Mouse (Mus musculus) limb, embryonic 11.5 days (tissue): ENCODE results near the gene Xirp1. TPM values are rescaled to one million over a fixed set of nuclear protein-coding genes. Genes with fewer than 3 reads are reported as not detected.

Source experiments
- ATAC-seq: fragments of 200-750 bp; cut with Nextera tagmentation; 2 replicates; pipeline ENCODE4 v1.8.0; 2017; ENCODE audit warnings: low read depth; ENCODE audit not compliant: insufficient number of reproducible peaks, low FRiP score, low TSS enrichment
- DNase-seq: peaks from one replicate; pipeline ENCODE4 v3.0.0-alpha.2; 2015; ENCODE audit warnings: low spot score
- H3K27ac ChIP-seq: fragments of 300-500 bp; sonication (generic); replicated peaks from 2 replicates; pipeline ENCODE4 v1.5.1; 2014; ENCODE audit warnings: low read depth, mild to moderate bottlenecking, low read length
- H3K27me3 ChIP-seq: fragments of 300-500 bp; sonication (generic); 2 replicates; pipeline ENCODE4 v1.6.1; 2014; ENCODE audit warnings: mild to moderate bottlenecking, low read length, mixed read lengths; ENCODE audit not compliant: control insufficient read depth, insufficient read depth
- H3K36me3 ChIP-seq: fragments of 300-500 bp; sonication (generic); 2 replicates; pipeline ENCODE4 v1.6.1; 2014; ENCODE audit warnings: mild to moderate bottlenecking, low read length, moderate library complexity, mixed read lengths; ENCODE audit not compliant: control insufficient read depth, insufficient read depth
- H3K4me1 ChIP-seq: fragments of 300-500 bp; sonication (generic); 2 replicates; pipeline ENCODE4 v1.6.1; 2014; ENCODE audit warnings: low read length, mixed read lengths; ENCODE audit not compliant: control insufficient read depth, insufficient read depth
- H3K4me2 ChIP-seq: fragments of 300-500 bp; sonication (generic); 2 replicates; pipeline ENCODE4 v1.6.1; 2014; ENCODE audit warnings: low read depth, mild to moderate bottlenecking, moderate library complexity; ENCODE audit not compliant: severe bottlenecking
- H3K4me3 ChIP-seq: fragments of 300-500 bp; sonication (generic); 2 replicates; pipeline ENCODE4 v1.5.1; 2014; ENCODE audit warnings: low read depth, low read length
- H3K9ac ChIP-seq: fragments of 300-500 bp; sonication (generic); 2 replicates; pipeline ENCODE4 v1.6.1; 2014; ENCODE audit warnings: mild to moderate bottlenecking, low read length
- H3K9me3 ChIP-seq: fragments of 300-500 bp; sonication (generic); 2 replicates; pipeline ENCODE4 v1.6.1; 2016; ENCODE audit warnings: low read length; ENCODE audit not compliant: control insufficient read depth
- WGBS: fragments of 180-500 bp; shearing (Covaris S2); extraction: QIAGEN DNeasy Blood & Tissue Kit; methylation state at CpG from one replicate; pipeline ENCODE4 v1.1.7; 2014; 5-methylcytosine and 5-hydroxymethylcytosine counted together
- polyA plus RNA-seq: library from polyadenylated mRNA; unstranded; fragments of >200 nt; fragmentation: Nextera tagmentation; extraction: Ambion mirVana; gene quantifications from 2 replicates; pipeline ENCODE4 v1.2.1, GENCODE M21; 2014

Xirp1 gene
- polyA plus RNA-seq, 1 experiment from 2014 or later = not detected

DNA sequence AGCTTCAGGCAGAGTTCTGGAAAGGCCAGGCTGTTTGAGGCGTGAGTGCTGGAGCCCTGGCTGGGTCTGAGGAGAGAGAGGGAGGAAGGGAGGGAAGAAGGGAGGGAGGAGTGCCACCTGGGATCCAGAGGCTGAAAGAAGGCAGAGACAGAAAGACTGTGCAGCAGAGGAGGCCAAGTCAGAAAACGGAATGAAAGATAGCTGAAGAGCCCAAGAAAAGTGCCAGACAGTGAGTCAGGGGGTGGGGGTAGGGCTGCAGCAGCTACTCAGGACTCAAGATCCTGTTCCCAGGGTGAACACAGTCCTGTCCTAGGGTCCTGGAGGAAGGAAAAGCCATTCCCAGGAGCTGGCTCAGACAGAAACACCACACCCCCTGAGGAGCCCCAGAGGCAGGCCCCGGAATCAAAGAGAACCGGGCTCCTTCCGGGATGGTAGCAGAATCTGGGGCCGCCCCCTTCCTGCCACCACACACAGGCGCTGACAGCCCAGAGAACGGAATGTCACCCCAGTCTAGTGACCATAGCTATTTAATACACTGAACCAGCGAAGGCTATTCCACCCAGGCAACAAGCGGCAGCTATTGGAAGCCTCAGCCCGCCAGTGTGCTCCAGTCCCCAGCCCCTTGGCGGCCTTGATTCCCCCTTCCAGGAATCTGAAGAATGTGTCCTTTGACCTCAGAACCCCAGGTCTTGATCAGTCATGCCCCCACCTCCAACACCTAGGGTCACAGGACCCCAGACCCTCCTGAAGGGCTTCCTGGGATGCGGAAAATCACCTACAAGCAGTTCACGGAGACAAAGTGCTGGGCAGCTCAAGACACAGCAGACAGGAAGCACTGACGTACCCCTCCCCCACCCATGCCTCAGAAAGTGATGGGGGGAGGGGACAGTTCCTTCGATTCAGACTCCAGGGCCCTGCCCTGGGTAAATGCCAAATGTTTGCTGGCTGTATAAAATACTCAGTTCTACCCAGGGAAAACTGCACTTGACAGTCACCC lies 41.9 kb downstream of the Xirp1 start:
- peak; percentile 79 for DNase-seq
- peak overlapping the region; percentile 89 for H3K27ac ChIP-seq
- under 1% methylated on average over 16 of the region's 16 CpGs for WGBS
- no peaks in the 10 kb centered on the region for H3K27me3 ChIP-seq
- ATAC-seq = peak; percentile 33; the same call in 1 of the 2 replicates
- peaks cover 64% of the 10 kb centered on the region for H3K4me1 ChIP-seq
- H3K4me3 ChIP-seq = peak overlapping the region; percentile 21
- H3K9me3 ChIP-seq = no peaks in the 10 kb centered on the region
- H3K4me2 ChIP-seq = peak overlapping the region; percentile 96
- peak overlapping the region; percentile 48 for H3K9ac ChIP-seq
- no peaks in the 10 kb centered on the region for H3K36me3 ChIP-seq

DNA sequence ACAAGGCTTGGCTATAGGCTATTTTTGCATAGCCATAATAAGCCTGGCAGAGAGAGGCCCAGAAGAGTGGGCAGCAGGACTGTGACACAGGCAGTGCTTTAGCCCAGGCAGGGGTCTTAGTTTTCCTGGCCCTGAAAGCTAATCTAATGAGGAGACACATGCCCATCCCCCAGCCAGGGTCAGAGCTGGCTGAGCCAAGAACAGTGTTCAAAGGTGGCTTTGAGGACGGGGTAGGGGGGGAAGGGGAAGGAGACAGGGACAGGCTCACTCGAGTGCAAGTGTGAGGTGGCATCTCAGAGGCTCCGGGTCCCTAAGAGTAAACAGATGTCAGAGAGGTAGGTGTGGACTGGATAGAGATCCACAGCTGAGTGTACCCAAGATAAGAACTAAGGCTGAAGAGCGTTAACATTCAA lies 42.6 kb downstream of the Xirp1 start:
- H3K27me3 ChIP-seq = no peaks in the 10 kb centered on the region
- H3K27ac ChIP-seq = peak overlapping the region; percentile 89
- DNase-seq (peak; percentile 44), ATAC-seq (peak; percentile 5; the same call in 1 of the 2 replicates)
- H3K36me3 ChIP-seq = no peaks in the 10 kb centered on the region
- H3K4me1 ChIP-seq = peaks cover 62% of the 10 kb centered on the region
- 2% methylated on average over 4 of the region's 4 CpGs for WGBS
- H3K4me2 ChIP-seq = peak overlapping the region; percentile 96
- H3K9me3 ChIP-seq = no peaks in the 10 kb centered on the region
- no peak overlapping the region; the same call in 1 of the 2 replicates for H3K9ac ChIP-seq
- H3K4me3 ChIP-seq = no peak overlapping the region

DNA sequence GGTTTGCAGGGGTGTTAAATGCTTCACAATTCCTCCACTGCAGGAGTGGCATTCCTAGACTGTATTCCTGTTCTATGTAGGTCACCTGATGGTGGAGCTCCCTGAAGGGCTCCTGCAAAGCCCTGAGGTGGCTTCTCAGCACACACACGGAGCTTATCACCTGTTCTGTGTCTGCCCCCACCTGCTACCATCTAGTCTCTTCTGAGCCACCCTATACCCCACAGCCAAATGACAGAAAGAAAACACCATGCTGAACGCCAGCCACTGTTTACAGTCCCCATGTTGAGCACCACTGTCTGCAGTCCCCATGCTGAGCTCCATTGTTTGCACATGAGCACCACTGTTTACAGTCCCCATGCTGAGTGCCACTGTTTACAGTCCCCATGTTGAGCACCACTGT lies 43.6 kb downstream of the Xirp1 start:
- Histone ChIP-seq H3K27me3 (no peaks in the 10 kb centered on the region), H3K36me3 (no peaks in the 10 kb centered on the region), H3K4me3 (no peak overlapping the region), H3K27ac (no peak overlapping the region), H3K9ac (no peak overlapping the region), H3K4me1 (peaks cover 61% of the 10 kb centered on the region), H3K9me3 (no peaks in the 10 kb centered on the region), H3K4me2 (no peak overlapping the region)
- no peak for DNase-seq
- WGBS = 71% methylated on average over 2 of the region's 2 CpGs
- no peak for ATAC-seq

DNA sequence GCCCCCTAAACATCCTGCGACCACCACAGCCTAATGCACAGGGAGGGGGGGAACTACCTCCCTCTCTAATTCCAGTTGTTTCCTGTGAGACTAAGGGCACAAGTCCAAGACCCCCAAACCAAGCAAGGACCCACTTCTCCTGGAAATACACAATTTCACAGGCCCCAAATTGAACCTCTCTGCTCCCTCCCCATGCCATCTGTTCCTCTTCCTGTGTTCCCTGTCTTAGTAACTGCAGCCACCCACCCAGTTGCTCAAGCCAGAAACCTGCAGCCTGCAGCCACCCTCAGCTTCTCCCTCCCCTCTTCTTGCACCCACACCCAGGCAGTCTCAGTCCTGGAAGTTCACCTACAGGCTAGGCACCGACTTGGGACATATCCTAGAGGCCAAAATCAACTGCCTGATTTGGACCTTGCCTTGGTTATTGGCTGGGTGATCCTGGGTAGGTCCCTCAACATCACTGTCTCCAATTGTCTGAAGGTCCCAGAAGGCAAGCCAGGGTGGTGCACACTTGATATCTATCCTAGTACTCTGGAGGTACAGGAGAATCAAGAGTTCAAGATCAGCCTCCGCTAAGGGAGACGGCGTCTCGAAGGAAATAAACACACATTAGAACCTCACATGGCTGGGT lies 44.5 kb downstream of the Xirp1 start:
- H3K27ac ChIP-seq = no peak overlapping the region; the same call in 1 of the 2 replicates
- no peaks in the 10 kb centered on the region for H3K9me3 ChIP-seq
- WGBS = 84% methylated on average over 6 of the region's 6 CpGs
- peaks cover 3% of the 10 kb centered on the region; the same call in 1 of the 2 replicates for H3K36me3 ChIP-seq
- H3K4me3 ChIP-seq = no peak overlapping the region
- H3K4me2 ChIP-seq = no peak overlapping the region
- ATAC-seq = no peak
- no peaks in the 10 kb centered on the region for H3K27me3 ChIP-seq
- H3K4me1 ChIP-seq = peaks cover 55% of the 10 kb centered on the region
- H3K9ac ChIP-seq = no peak overlapping the region
- no peak for DNase-seq

DNA sequence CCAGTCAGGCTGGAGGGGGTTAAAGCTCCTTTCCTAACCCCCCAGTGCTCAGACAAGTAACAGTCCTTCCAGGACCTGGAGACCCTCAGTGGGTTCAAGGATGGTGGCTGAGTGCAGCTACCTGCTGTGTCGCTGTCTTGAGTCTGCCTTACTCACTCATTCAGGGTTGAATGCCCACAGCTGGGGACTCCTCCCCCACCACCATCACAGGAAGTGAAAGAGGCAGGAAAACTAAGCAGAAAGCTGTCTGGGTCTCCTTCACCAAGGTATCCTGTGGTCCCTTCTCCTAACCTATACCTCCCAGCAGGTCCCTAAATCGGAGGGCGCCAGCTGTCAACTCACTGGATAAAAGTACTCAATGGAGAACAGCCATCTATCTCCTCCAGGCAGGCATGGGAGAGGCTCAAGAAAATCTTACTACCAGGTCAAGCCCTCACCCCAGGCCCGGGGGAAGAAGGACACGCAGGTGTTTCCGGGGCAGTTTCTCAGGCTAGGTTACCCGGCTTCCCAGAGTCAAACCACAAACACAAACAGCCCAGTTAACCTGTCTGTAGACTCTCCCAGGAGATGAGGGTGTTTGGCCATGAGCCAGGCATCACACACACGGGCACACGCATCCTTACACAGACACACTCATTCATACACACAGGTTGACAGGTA lies 45.1 kb downstream of the Xirp1 start:
- Histone ChIP-seq H3K4me2 (no peak overlapping the region), H3K9me3 (no peaks in the 10 kb centered on the region), H3K9ac (no peak overlapping the region), H3K27ac (no peak overlapping the region), H3K36me3 (peaks cover 9% of the 10 kb centered on the region; the same call in 1 of the 2 replicates), H3K4me3 (no peak overlapping the region), H3K27me3 (no peaks in the 10 kb centered on the region), H3K4me1 (peaks cover 55% of the 10 kb centered on the region)
- WGBS = 59% methylated on average over 9 of the region's 9 CpGs
- DNase-seq (no peak), ATAC-seq (no peak)

DNA sequence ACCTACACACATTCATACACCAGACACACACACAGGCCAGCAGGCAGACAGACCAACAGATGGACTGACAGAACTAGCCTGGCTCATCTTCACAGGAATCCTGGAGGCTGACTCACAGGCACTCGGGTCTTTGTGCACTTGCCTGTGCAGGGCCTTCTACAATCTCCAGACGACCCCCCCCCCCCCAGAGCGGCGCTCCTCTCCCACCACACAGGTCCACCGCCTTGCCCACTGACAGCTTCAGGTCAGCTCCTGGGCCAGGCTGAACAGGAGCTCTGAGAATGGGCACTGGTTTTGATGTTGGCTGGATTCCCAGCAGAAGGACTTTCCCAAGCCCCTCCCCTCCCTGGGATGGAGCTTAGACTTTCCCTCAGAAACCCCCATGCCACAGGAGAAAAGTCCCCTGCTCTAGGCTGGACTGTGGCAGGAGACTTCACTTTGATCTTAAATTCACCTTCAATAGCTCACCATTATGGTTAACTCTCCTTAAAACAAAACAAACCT lies 45.8 kb downstream of the Xirp1 start:
- ATAC-seq = no peak
- H3K9ac ChIP-seq = no peak overlapping the region

DNA sequence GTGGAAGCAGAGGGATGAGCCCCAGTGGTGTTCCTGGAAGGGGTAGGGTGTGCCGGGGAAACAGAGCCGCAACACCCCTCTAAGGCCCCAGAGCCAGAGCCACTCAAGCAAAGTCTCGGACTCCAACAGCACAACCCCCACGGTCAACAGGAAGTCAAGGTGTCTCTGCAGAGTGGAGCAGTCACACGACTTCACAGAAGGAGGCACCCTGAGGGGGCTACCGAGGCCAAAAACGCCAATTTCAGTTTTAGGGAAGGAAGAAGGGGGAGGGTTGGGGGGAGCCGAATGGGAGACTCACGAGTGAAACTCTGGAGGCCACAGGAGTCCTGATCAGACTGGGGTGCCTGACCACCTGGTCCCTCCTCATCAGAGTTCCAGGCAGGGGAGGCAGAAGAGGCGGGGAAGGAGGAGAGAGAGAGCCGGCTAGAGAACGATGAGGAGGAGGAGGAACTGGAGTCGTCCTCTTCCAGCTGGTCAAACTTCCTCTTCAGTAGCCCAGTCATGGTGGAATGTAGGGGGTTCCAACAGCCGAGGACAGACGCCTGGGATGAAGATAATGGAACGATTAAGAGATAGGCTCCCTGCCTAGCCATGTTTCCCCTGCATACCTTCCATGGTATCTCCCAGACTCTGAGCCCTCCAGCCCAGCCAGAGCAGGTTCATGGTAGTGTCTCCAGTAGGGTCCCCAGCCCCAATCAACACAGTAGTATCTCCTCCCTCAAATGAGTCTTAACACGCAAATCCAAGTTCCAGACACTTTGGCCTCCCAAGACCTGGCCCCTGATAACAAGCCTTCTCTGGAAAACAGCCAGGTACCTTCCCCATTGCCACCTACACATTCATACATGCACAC lies 46.5 kb downstream of the Xirp1 start:
- Histone ChIP-seq H3K4me1 (peaks cover 42% of the 10 kb centered on the region), H3K27ac (0 out of 2 replicates have a peak overlapping the region, but pooled peaks have one; percentile 36), H3K36me3 (peaks cover 14% of the 10 kb centered on the region), H3K9ac (no peak overlapping the region), H3K9me3 (no peaks in the 10 kb centered on the region), H3K4me3 (no peak overlapping the region), H3K4me2 (no peak overlapping the region), H3K27me3 (no peaks in the 10 kb centered on the region)
- WGBS = 45% methylated on average over 16 of the region's 17 CpGs
- ATAC-seq = no peak
- DNase-seq = no peak

More for the DNA sequence above, 45.8 kb downstream of the Xirp1 start:
- no peak overlapping the region for H3K4me2 ChIP-seq
- no peak overlapping the region for H3K27ac ChIP-seq
- H3K27me3 ChIP-seq = no peaks in the 10 kb centered on the region
- no peak for DNase-seq
- H3K4me1 ChIP-seq = peaks cover 49% of the 10 kb centered on the region
- H3K36me3 ChIP-seq = peaks cover 11% of the 10 kb centered on the region
- no peaks in the 10 kb centered on the region for H3K9me3 ChIP-seq
- H3K4me3 ChIP-seq = no peak overlapping the region
- 47% methylated on average over 5 of the region's 5 CpGs for WGBS
